Mouse (Mus musculus): Measurements from ENCODE around the gene Slc5a2. TPM values are rescaled to one million over a fixed set of nuclear protein-coding genes. Genes with fewer than 3 reads are reported as not detected.

Gene Slc5a2
- polyA plus RNA-seq (2012; rRNA removed), result 1.2 and 2.0 TPM in 2 replicates

- no peak for TF ChIP-seq POLR2A (IDR thresholded peaks at IDR 0.05; ENCODE audit: control insufficient read depth, low read depth, low read length)
- no peak for TF ChIP-seq CTCF (IDR thresholded peaks at IDR 0.05; ENCODE audit: control insufficient read depth, insufficient read depth, insufficient replicate concordance, low read depth, low read length)
- Histone ChIP-seq H3K27me3 (ENCODE audit: control insufficient read depth, insufficient read depth, low read length) (no peaks in the 10 kb centered on the region), H3K27ac (ENCODE audit: control insufficient read depth, insufficient read depth, low read depth, low read length) (no peak within 1 kb of the TSS), H3K36me3 (ENCODE audit: control insufficient read depth, insufficient read depth, low read length) (no peaks in the 10 kb centered on the region), H3K4me3 (ENCODE audit: control insufficient read depth, low read depth, low read length) (no peak within 1 kb of the TSS), H3K4me1 (ENCODE audit: control insufficient read depth, insufficient read depth, low read length) (peaks cover 3% of the 10 kb centered on the region)
These were observed at the start of gene Slc5a2 for GRCm38 (mm10) chr7:128265411-128265810. TSS of gene Slc5a2 (plus strand) at chr7:128265657.

- H3K4me3 ChIP-seq (ENCODE audit: control insufficient read depth, low read depth, low read length), result no peak overlapping the region
These were observed 45.5 kb upstream of the Slc5a2 start for GRCm38 (mm10) chr7:128219952-128220351.

GRCm38 (mm10) chr7:128220936-128221335 lies 44.5 kb upstream of the Slc5a2 start:
- Histone ChIP-seq H3K27ac (ENCODE audit: control insufficient read depth, insufficient read depth, low read depth, low read length) (no peak overlapping the region), H3K4me1 (ENCODE audit: control insufficient read depth, insufficient read depth, low read length) (no peaks in the 10 kb centered on the region)
- TF ChIP-seq CTCF (IDR thresholded peaks at IDR 0.05; ENCODE audit: control insufficient read depth, insufficient read depth, insufficient replicate concordance, low read depth, low read length) (no peak), POLR2A (IDR thresholded peaks at IDR 0.05; ENCODE audit: control insufficient read depth, low read depth, low read length) (no peak)

More at GRCm38 (mm10) chr7:128219952-128220351, 45.5 kb upstream of the Slc5a2 start:
- no peak overlapping the region for H3K27ac ChIP-seq (ENCODE audit: control insufficient read depth, insufficient read depth, low read depth, low read length)
- H3K36me3 ChIP-seq (ENCODE audit: control insufficient read depth, insufficient read depth, low read length), result no peaks in the 10 kb centered on the region
- H3K27me3 ChIP-seq (ENCODE audit: control insufficient read depth, insufficient read depth, low read length), result no peaks in the 10 kb centered on the region
- TF ChIP-seq CTCF (IDR thresholded peaks at IDR 0.05; ENCODE audit: control insufficient read depth, insufficient read depth, insufficient replicate concordance, low read depth, low read length) (no peak), POLR2A (IDR thresholded peaks at IDR 0.05; ENCODE audit: control insufficient read depth, low read depth, low read length) (no peak)
- H3K4me1 ChIP-seq (ENCODE audit: control insufficient read depth, insufficient read depth, low read length), result no peaks in the 10 kb centered on the region

DNA sequence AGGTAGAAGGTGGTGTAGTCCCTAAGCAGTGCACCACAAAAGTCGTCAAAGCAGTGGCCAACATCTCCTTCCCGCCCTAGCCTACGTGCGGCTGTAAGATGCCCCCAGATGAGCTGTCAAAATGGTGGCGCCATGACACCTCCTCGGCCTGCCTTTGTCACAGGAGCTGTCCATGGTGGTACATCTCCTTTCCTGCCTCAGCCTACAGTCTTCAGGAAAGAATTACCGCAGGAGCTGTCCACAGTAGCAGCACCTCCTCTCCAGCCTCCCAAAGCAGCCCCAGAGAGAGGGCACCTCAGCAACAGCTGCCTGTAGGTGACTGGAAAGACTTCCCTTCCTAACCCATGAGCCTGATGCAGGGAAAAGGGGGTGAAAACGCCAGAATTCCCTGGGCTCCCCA lies 33.7 kb upstream of the Slc5a2 start:
- Histone ChIP-seq H3K4me3 (ENCODE audit: control insufficient read depth, low read depth, low read length) (no peak overlapping the region), H3K27ac (ENCODE audit: control insufficient read depth, insufficient read depth, low read depth, low read length) (no peak overlapping the region), H3K4me1 (ENCODE audit: control insufficient read depth, insufficient read depth, low read length) (peaks cover 1% of the 10 kb centered on the region), H3K27me3 (ENCODE audit: control insufficient read depth, insufficient read depth, low read length) (no peaks in the 10 kb centered on the region), H3K36me3 (ENCODE audit: control insufficient read depth, insufficient read depth, low read length) (no peaks in the 10 kb centered on the region)
- no peak for TF ChIP-seq POLR2A (IDR thresholded peaks at IDR 0.05; ENCODE audit: control insufficient read depth, low read depth, low read length)
- no peak for TF ChIP-seq CTCF (IDR thresholded peaks at IDR 0.05; ENCODE audit: control insufficient read depth, insufficient read depth, insufficient replicate concordance, low read depth, low read length)

More at GRCm38 (mm10) chr7:128220936-128221335, 44.5 kb upstream of the Slc5a2 start:
- Histone ChIP-seq H3K36me3 (ENCODE audit: control insufficient read depth, insufficient read depth, low read length) (no peaks in the 10 kb centered on the region), H3K27me3 (ENCODE audit: control insufficient read depth, insufficient read depth, low read length) (no peaks in the 10 kb centered on the region), H3K4me3 (ENCODE audit: control insufficient read depth, low read depth, low read length) (no peak overlapping the region)

DNA sequence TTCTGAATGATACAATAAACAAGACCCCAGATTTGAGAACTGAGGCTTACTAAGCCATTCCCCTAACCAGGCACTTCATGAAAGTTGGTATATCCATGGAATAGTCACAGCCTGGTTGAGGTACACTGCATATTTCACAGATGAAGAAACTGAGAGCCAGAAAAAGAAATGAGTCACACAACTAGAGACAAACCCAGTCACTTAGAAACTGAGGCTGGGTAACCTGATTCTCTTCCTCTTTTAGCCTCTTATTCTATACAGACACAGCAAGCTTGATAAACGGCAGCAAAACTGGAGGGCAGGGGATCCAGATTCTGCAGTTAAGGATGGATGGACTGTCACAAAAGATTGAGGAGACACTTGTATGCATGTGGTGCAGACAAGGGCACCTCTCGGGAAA lies 30.7 kb upstream of the Slc5a2 start:
- Histone ChIP-seq H3K36me3 (ENCODE audit: control insufficient read depth, insufficient read depth, low read length) (no peaks in the 10 kb centered on the region), H3K27me3 (ENCODE audit: control insufficient read depth, insufficient read depth, low read length) (no peaks in the 10 kb centered on the region), H3K4me3 (ENCODE audit: control insufficient read depth, low read depth, low read length) (no peak overlapping the region), H3K4me1 (ENCODE audit: control insufficient read depth, insufficient read depth, low read length) (peaks cover 4% of the 10 kb centered on the region), H3K27ac (ENCODE audit: control insufficient read depth, insufficient read depth, low read depth, low read length) (no peak overlapping the region)
- TF ChIP-seq CTCF (IDR thresholded peaks at IDR 0.05; ENCODE audit: control insufficient read depth, insufficient read depth, insufficient replicate concordance, low read depth, low read length), result no peak
- no peak for TF ChIP-seq POLR2A (IDR thresholded peaks at IDR 0.05; ENCODE audit: control insufficient read depth, low read depth, low read length)

GRCm38 (mm10) chr7:128235481-128235880 lies 30.0 kb upstream of the Slc5a2 start:
- no peaks in the 10 kb centered on the region for H3K27me3 ChIP-seq (ENCODE audit: control insufficient read depth, insufficient read depth, low read length)
- H3K4me3 ChIP-seq (ENCODE audit: control insufficient read depth, low read depth, low read length), result no peak overlapping the region
- TF ChIP-seq POLR2A (IDR thresholded peaks at IDR 0.05; ENCODE audit: control insufficient read depth, low read depth, low read length) (no peak), CTCF (IDR thresholded peaks at IDR 0.05; ENCODE audit: control insufficient read depth, insufficient read depth, insufficient replicate concordance, low read depth, low read length) (no peak)
- peaks cover 4% of the 10 kb centered on the region for H3K4me1 ChIP-seq (ENCODE audit: control insufficient read depth, insufficient read depth, low read length)
- H3K27ac ChIP-seq (ENCODE audit: control insufficient read depth, insufficient read depth, low read depth, low read length), result no peak overlapping the region
- no peaks in the 10 kb centered on the region for H3K36me3 ChIP-seq (ENCODE audit: control insufficient read depth, insufficient read depth, low read length)

GRCm38 (mm10) chr7:128236426-128236825 lies 29.0 kb upstream of the Slc5a2 start:
- peaks cover 4% of the 10 kb centered on the region for H3K4me1 ChIP-seq (ENCODE audit: control insufficient read depth, insufficient read depth, low read length)
- no peaks in the 10 kb centered on the region for H3K36me3 ChIP-seq (ENCODE audit: control insufficient read depth, insufficient read depth, low read length)
- peak overlapping the region; percentile 86 for H3K4me3 ChIP-seq (ENCODE audit: control insufficient read depth, low read depth, low read length)
- no peak overlapping the region for H3K27ac ChIP-seq (ENCODE audit: control insufficient read depth, insufficient read depth, low read depth, low read length)
- TF ChIP-seq POLR2A (IDR thresholded peaks at IDR 0.05; ENCODE audit: control insufficient read depth, low read depth, low read length) (no peak), CTCF (IDR thresholded peaks at IDR 0.05; ENCODE audit: control insufficient read depth, insufficient read depth, insufficient replicate concordance, low read depth, low read length) (no peak)
- no peaks in the 10 kb centered on the region for H3K27me3 ChIP-seq (ENCODE audit: control insufficient read depth, insufficient read depth, low read length)
